Mouse (Mus musculus) forelimb bud, embryonic 11.5 days (tissue): ENCODE data around the gene Tnfrsf23.
"Not testable (repeated sequence)": the region's sequence is repeated elsewhere in the genome, so short reads cannot be mapped to it uniquely, and the experiment has no call there.

Experiments
- DNase-seq: peaks from one replicate; pipeline ENCODE4 v3.0.0-alpha.2; 2012; ENCODE audit warnings: low read depth, low spot score

Tnfrsf23 gene

DNA sequence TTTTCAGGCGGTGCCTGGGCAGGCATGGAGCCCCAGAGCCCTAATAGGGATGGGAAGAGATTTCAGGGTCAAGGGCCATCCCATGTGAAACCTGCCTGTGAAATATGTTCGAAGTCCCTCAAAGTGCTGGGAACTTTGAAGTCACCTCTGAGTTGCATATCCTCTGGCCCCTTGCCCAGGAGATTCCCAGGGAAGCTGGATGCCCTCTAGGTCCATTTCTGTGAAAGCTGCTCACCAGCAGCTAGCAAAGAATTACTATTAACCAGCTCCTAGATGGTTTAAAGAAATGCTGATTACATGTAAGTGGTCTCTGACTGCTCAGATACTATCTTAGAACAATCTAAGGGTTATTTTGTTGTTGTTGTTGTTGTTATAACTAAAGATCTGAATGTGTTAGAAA, 1.1 kb downstream of the Tnfrsf23 start:
- not testable (repeated sequence) for DNase-seq

- no peak for DNase-seq
Observed at GRCm38 (mm10) chr7:143681566-143681965, 4.1 kb downstream of the Tnfrsf23 start.

DNA sequence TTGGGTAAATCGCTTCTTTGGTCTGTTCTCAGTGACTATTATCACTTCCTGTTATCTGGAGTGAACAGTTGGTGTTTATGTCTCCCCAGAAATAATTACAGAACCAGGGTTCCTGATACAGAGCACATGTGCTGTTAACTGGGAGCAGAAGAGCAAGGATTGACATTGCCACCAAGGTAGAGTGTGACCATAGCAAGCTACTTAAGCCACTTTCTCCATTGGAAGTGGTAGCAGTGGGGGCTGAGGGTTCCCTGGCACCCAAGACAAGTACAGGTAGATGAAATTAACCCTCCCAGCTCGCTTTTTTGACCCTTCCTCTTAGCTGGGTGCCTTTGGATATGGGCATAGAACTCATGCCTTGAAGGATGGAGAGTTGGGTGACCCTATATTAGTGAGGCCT, 4.8 kb downstream of the Tnfrsf23 start:
- DNase-seq = not testable (repeated sequence)

DNA sequence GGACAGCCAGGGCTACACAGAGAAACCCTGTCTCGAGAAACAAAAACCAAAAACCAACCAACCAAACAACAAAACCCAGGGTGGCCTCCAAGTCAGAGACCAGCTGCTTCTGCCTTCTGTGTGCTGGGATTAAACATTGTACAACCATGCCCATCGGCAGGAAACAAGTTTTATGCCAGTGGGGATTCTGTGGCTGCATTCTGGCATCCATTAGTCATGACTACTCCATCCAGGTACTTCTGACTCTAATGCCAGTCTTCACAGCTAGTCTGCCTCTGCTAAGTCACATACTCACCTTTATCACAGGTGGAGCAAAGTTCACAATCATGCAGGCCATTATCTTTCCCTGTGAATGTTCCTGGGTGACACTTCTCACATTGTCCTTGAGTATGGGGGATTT, 6.0 kb downstream of the Tnfrsf23 start:
- not testable (repeated sequence) for DNase-seq

- DNase-seq = no peak
Observed at GRCm38 (mm10) chr7:143666427-143667311, 19.0 kb downstream of the Tnfrsf23 start.

- DNase-seq = no peak
Observed at GRCm38 (mm10) chr7:143663470-143663869, 22.2 kb downstream of the Tnfrsf23 start.

- DNase-seq = no peak
Observed at GRCm38 (mm10) chr7:143660797-143661196, 24.9 kb downstream of the Tnfrsf23 start.

- DNase-seq = not testable (repeated sequence)
Observed at GRCm38 (mm10) chr7:143649769-143650346, 35.8 kb downstream of the Tnfrsf23 start.

- DNase-seq = peak; percentile 78
Observed at GRCm38 (mm10) chr7:143649034-143649768, 36.5 kb downstream of the Tnfrsf23 start, which contains the start of gene Tnfrsf22. Gene Tnfrsf22, minus strand, starts transcription at chr7:143649661.

DNA sequence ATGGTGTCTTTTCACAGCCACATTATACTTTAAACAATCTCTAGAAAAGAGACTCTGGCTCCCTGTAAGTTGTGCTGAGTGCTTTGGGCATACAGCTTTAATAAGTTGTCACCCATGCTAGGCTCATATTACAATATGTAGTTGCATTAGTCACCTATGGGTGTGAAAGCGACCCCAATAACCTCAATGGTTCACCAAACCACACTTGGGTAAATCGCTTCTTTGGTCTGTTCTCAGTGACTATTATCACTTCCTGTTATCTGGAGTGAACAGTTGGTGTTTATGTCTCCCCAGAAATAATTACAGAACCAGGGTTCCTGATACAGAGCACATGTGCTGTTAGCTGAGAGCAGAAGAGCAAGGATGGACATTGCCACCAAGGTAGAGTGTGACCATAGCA, 41.7 kb downstream of the Tnfrsf23 start:
- not testable (repeated sequence) for DNase-seq

DNA sequence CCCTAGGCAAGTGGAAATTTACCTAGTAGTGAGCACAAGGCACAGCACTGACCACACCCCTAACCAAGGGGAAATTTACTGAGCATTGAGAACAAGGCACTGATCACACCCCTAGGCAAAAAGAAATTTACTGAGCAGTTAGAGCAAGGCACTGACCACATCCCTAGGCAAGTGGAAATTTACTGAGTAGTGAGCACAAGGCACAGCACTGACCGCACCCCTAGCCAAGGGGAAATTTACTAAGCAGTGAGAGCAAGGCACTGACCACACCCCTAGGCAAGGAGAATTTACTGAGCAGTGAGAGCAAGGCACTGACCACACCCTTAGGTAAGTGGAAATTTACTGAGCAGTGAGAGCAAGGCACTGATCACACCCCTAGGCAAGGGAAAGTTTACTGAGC, 49.0 kb downstream of the Tnfrsf23 start:
- no peak for DNase-seq

- no peak for DNase-seq
Observed at GRCm38 (mm10) chr7:143631503-143631902, 54.2 kb downstream of the Tnfrsf23 start.

DNA sequence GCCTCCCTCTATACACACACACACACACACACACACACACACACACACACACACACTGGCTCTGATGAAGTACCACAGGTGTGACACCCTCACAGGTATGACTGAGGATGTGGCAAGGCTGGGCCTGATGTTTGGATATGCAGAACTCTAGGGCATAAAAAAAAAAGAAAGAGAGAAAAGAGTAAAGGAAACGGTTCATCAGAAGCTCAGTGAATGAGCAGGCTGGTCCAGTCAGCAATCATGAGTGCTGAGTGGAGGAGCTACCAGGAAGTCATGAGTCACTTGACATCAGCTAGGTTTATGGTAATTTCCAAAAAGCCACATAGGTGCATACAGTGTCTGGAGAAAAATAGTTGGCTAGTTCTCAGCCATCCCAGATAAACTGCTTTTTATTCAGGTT, 56.2 kb downstream of the Tnfrsf23 start:
- no peak for DNase-seq

- DNase-seq = no peak
Observed at GRCm38 (mm10) chr7:143628540-143628939, 57.1 kb downstream of the Tnfrsf23 start, which contains the start of gene Tnfrsf26. Gene Tnfrsf26, minus strand, starts transcription at chr7:143628722.

- no peak for DNase-seq
Observed at GRCm38 (mm10) chr7:143627555-143628286, 58.0 kb downstream of the Tnfrsf23 start.

DNA sequence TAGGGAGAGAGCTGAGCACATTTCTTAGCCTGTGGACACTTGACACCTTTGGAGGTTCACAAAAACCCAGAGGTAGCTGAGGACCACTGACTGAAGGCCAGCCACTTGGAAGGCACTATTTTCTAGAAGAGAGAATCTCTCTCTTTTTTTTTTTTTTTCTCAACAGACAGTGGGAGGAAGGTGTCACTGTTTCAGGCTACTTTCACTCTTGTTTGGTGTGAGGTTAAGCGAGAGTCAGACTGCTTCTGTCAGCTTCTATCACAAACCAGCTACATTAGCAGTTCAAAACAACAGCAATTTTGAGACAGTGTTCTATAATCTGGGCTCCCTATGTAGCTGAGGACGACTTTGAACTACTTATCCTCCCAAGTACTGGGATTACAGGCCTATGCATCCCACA, 59.5 kb downstream of the Tnfrsf23 start:
- no peak for DNase-seq

DNA sequence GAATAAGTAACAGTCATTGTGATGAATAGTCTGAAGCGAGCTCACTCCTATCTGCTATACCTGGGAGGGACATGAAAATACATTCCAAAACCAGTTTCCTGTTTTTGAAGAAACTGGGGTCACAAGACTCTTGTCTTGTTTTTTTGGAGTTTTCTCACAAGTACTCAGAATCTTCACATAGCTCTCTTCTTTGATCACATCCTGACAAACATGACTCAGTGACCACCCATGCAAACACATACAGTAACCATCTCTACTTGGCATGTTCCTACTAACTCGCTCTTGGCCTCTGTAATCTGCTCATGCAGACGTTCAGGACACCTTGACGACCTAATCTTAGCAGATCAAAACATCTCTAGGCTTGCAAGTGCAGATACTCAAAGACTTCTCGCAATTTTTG, 60.5 kb downstream of the Tnfrsf23 start:
- DNase-seq = no peak

GRCm38 (mm10) chr7:143624561-143624960, 61.1 kb downstream of the Tnfrsf23 start:
- DNase-seq = no peak

GRCm38 (mm10) chr7:143620951-143621350, 64.7 kb downstream of the Tnfrsf23 start:
- DNase-seq = no peak
